Mouse (Mus musculus) stomach, embryonic 14.5 days (tissue): ENCODE results near the gene Spc24. TPM values are rescaled to one million over a fixed set of nuclear protein-coding genes. Genes with fewer than 3 reads are reported as not detected.
"Not testable (repeated sequence)": the region's sequence is repeated elsewhere in the genome, so short reads cannot be mapped to it uniquely, and the experiment has no call there.

Experiments used
- ATAC-seq: fragments of 200-750 bp; cut with Nextera tagmentation; 2 replicates; pipeline ENCODE4 v1.8.0; 2017; ENCODE audit warnings: low read depth, moderate TSS enrichment; ENCODE audit not compliant: insufficient number of reproducible peaks, insufficient read depth, low FRiP score
- H3K27ac ChIP-seq: fragments of 300-500 bp; sonication (generic); 2 replicates; pipeline ENCODE4 v1.5.1; 2014; ENCODE audit warnings: mild to moderate bottlenecking, low read length, moderate library complexity, mixed read lengths
- H3K27me3 ChIP-seq: fragments of 300-500 bp; sonication (generic); 2 replicates; pipeline ENCODE4 v1.6.1; 2014; ENCODE audit warnings: low read length, control low read depth, mixed read lengths; ENCODE audit not compliant: control insufficient read depth, insufficient read depth
- H3K36me3 ChIP-seq: fragments of 300-500 bp; sonication (generic); 2 replicates; pipeline ENCODE4 v1.6.1; 2014; ENCODE audit warnings: mild to moderate bottlenecking, control low read depth, low read length, moderate library complexity, mixed read lengths; ENCODE audit not compliant: control insufficient read depth, insufficient read depth
- H3K4me1 ChIP-seq: fragments of 300-500 bp; sonication (generic); 2 replicates; pipeline ENCODE4 v1.6.1; 2014; ENCODE audit warnings: low read length, control low read depth, mixed read lengths; ENCODE audit not compliant: control insufficient read depth, insufficient read depth
- H3K4me2 ChIP-seq: fragments of 300-500 bp; sonication (generic); replicated peaks from 2 replicates; pipeline ENCODE4 v1.6.1; 2014; ENCODE audit warnings: low read depth, low read length, control low read depth
- H3K4me3 ChIP-seq: fragments of 300-500 bp; sonication (generic); 2 replicates; pipeline ENCODE4 v1.5.1; 2014; ENCODE audit warnings: low read depth, low read length, control low read depth
- H3K9ac ChIP-seq: fragments of 300-500 bp; sonication (generic); replicated peaks from 2 replicates; pipeline ENCODE4 v1.6.1; 2014; ENCODE audit warnings: low read depth, mild to moderate bottlenecking, control low read depth, low read length, moderate library complexity, mixed read lengths
- H3K9me3 ChIP-seq: fragments of 300-500 bp; sonication (generic); 2 replicates; pipeline ENCODE4 v1.6.1; 2016; ENCODE audit warnings: low read depth, low read length, control low read depth; ENCODE audit not compliant: control insufficient read depth
- WGBS: fragments of 180-500 bp; shearing (Covaris S2); extraction: QIAGEN DNeasy Blood & Tissue Kit; methylation state at CpG from one replicate; pipeline ENCODE4 v1.1.7; 2014; 5-methylcytosine and 5-hydroxymethylcytosine counted together
- polyA plus RNA-seq: library from polyadenylated mRNA; unstranded; fragments of >200 nt; fragmentation: Nextera tagmentation; extraction: Ambion mirVana; gene quantifications from 2 replicates; pipeline ENCODE4 v1.2.1, GENCODE M21; 2014

The Spc24 gene
- polyA plus RNA-seq, 1 experiment from 2014 or later = 111 TPM

DNA sequence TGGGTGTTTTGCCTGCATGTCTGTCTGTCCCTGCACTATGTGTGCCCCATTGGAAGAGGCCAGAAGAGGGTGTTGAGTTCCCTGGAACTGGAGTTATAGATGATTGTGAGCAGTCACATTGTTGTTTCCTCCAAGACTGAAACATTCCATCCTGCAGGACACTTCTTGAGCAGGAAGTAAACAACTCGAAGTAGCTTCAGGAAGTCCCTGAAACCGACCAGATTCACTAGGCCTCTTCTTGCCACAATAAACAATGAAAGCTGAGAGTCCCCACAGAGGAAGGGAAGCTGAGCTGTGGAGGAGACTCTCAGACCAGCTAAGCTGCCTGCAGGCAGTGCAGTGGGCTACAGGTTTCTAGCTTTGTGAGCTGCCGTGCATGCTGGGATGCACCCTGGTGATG lies 17.6 kb upstream of the Spc24 start:
- Histone ChIP-seq H3K4me2 (no peak overlapping the region), H3K4me1 (no peaks in the 10 kb centered on the region), H3K9me3 (no peaks in the 10 kb centered on the region), H3K27me3 (no peaks in the 10 kb centered on the region), H3K4me3 (no peak overlapping the region), H3K27ac (no peak overlapping the region), H3K9ac (no peak overlapping the region), H3K36me3 (peaks cover 57% of the 10 kb centered on the region)
- no peak for ATAC-seq
- WGBS = 83% methylated on average over 3 of the region's 3 CpGs

DNA sequence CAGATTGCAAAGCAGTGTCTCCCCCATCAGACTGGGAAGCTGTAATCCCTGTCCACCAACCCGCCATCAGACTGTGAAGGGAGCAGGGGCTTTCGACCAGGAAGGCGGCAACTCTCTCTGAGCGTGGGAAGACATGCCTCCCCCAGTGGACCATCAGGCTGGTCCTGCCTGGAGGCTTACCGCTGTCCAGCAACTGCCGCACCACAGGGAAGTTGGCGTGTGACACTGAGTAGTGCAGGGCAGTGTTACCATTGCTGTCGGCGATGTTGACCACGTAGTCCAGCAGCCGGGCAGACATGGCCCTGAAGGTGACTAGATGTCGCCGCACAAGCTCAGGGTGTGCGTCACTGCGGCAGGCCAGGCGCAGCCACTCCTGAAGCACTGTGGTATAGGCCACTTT lies 14.2 kb upstream of the Spc24 start:
- H3K4me3 ChIP-seq = no peak overlapping the region
- WGBS = 93% methylated on average over 16 of the region's 16 CpGs
- H3K27me3 ChIP-seq = no peaks in the 10 kb centered on the region
- H3K9me3 ChIP-seq = no peaks in the 10 kb centered on the region
- no peak overlapping the region for H3K27ac ChIP-seq
- no peaks in the 10 kb centered on the region for H3K4me1 ChIP-seq
- ATAC-seq = no peak
- no peak overlapping the region for H3K4me2 ChIP-seq
- H3K36me3 ChIP-seq = peaks cover 64% of the 10 kb centered on the region
- no peak overlapping the region for H3K9ac ChIP-seq

DNA sequence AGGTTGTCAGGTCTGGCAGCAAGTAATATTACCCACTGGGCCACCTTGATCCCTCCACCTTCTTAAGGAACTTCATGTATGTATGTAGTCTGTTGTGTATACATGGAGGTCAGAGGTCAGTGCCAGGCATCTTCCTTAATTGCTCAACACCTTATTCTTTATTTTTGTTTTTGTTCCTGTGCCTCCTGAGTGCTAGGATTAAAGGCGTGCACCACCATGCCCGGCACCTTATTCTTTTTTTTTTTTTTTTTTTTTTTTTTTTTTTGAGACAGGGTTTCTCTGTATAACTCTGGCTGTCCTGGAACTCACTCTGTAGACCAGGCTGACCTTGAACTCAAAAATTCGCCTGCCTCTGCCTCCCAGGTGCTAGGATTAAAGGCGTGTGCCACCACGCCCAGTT lies 13.3 kb upstream of the Spc24 start:
- H3K4me3 ChIP-seq, ATAC-seq, H3K9ac ChIP-seq, H3K27me3 ChIP-seq, H3K4me2 ChIP-seq, H3K4me1 ChIP-seq, H3K27ac ChIP-seq, H3K9me3 ChIP-seq: not testable (repeated sequence)
- peaks cover 60% of the 10 kb centered on the region for H3K36me3 ChIP-seq
- WGBS = 86% methylated on average over 5 of the region's 5 CpGs

DNA sequence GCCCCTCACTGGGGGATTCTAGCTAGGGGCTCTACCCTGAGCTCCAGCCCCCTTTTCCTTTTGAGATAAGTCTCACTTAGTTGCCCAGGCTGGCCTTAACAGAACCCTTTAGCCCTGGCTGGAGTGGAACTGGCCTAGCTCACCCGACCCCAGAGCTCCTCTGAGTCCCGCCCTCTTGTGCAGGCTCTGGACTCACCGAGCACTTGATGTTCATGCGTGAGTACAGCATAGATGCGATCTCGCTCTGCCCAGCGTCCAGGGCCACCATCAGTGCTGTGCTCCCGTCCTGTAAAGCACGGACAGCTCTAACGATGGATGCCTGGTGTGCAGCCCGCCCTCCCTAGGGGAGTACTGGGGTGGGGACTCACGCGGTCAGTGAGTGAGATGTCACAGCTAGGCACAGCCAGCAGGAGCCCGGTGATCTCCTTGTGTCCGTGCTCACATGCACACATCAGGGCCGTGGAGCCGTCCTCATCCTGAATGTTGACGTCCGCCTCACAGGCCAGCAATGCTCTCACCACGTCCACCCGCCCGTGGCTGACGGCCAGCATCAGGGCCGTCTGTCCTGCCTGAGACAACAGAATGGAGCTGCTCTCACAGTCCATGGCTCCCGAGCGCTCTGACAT lies 9.6 kb upstream of the Spc24 start:
- H3K27me3 ChIP-seq = no peaks in the 10 kb centered on the region
- no peak overlapping the region for H3K4me3 ChIP-seq
- no peak for ATAC-seq
- H3K9ac ChIP-seq = no peak overlapping the region
- no peaks in the 10 kb centered on the region for H3K9me3 ChIP-seq
- H3K4me1 ChIP-seq = 0 out of 2 replicates have a peak, but pooled peaks cover 4% of the 10 kb centered on the region
- peak overlapping the region; percentile 52; the same call in 1 of the 2 replicates for H3K27ac ChIP-seq
- WGBS = 80% methylated on average over 26 of the region's 26 CpGs
- peaks cover 42% of the 10 kb centered on the region for H3K36me3 ChIP-seq
- no peak overlapping the region for H3K4me2 ChIP-seq

- 52% methylated on average over 13 of the region's 13 CpGs for WGBS
- Histone ChIP-seq H3K4me3 (no peak overlapping the region), H3K27me3 (no peaks in the 10 kb centered on the region), H3K4me1 (0 out of 2 replicates have a peak, but pooled peaks cover 4% of the 10 kb centered on the region), H3K9me3 (no peaks in the 10 kb centered on the region), H3K4me2 (no peak overlapping the region), H3K27ac (peak overlapping the region; percentile 66; the same call in 1 of the 2 replicates), H3K9ac (no peak overlapping the region), H3K36me3 (peaks cover 34% of the 10 kb centered on the region)
- ATAC-seq = peak; percentile 34; the same call in 1 of the 2 replicates
Observed at GRCm38 (mm10) chr9:21768511-21769411, 8.7 kb upstream of the Spc24 start.

DNA sequence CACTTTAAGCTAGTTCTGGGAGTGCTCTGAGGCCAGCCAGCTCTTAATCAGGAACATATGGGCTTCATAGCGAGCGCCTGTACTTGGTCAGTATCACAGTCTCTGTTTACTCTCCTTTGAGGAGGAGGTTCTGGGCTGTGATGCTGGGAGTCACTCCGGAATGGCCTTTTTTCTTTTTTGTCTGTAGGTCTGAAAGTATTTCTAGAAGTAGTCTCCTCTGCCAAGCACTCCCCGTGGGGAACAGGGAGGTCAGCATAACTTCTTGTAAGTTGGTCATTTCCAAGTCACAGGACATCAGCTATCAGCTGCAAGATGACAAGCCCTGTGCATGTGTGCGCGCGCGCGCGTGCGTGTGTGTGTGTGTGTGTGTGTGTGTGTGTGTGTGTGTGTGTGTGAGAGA lies 7.8 kb upstream of the Spc24 start:
- no peak overlapping the region for H3K4me2 ChIP-seq
- H3K4me1 ChIP-seq = 0 out of 2 replicates have a peak, but pooled peaks cover 4% of the 10 kb centered on the region
- no peaks in the 10 kb centered on the region for H3K9me3 ChIP-seq
- H3K27ac ChIP-seq = peak overlapping the region; percentile 66; the same call in 1 of the 2 replicates
- ATAC-seq = no peak
- no peaks in the 10 kb centered on the region for H3K27me3 ChIP-seq
- no peak overlapping the region for H3K9ac ChIP-seq
- peaks cover 29% of the 10 kb centered on the region for H3K36me3 ChIP-seq
- WGBS = 68% methylated on average over 11 of the region's 11 CpGs
- H3K4me3 ChIP-seq = no peak overlapping the region

GRCm38 (mm10) chr9:21764084-21764999 lies 4.2 kb upstream of the Spc24 start:
- ATAC-seq = no peak
- Histone ChIP-seq H3K4me3 (no peak overlapping the region), H3K9ac (no peak overlapping the region), H3K4me1 (0 out of 2 replicates have a peak, but pooled peaks cover 4% of the 10 kb centered on the region), H3K4me2 (no peak overlapping the region), H3K36me3 (peaks cover 7% of the 10 kb centered on the region), H3K27me3 (no peaks in the 10 kb centered on the region), H3K9me3 (no peaks in the 10 kb centered on the region), H3K27ac (no peak overlapping the region)
- WGBS = 90% methylated on average over 6 of the region's 6 CpGs

DNA sequence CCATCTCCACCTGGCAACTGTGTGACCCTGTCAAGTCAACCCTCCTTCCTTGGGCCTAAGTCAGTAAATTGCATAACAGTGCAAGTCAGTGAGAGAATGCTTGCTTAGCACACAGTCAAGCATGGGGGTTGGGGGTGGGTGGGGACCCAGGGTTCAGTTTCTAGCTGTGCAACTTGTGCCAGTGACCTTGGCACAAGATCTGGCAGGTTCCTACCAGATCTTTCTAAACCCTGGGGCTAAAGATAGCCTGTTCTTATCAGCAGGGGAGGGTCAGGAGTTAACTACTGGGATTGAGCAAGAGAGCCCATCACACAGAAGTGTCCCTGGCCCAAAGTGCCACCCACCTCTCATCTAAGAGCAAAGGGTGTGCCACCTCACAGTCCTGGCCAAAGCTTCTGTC lies 2.0 kb upstream of the Spc24 start:
- Histone ChIP-seq H3K9me3 (no peaks in the 10 kb centered on the region), H3K36me3 (no peaks in the 10 kb centered on the region; the same call in 1 of the 2 replicates), H3K4me3 (no peak overlapping the region), H3K27ac (no peak overlapping the region), H3K27me3 (no peaks in the 10 kb centered on the region), H3K4me2 (no peak overlapping the region), H3K9ac (no peak overlapping the region), H3K4me1 (0 out of 2 replicates have a peak, but pooled peaks cover 6% of the 10 kb centered on the region)
- no peak for ATAC-seq
